Mouse (Mus musculus) kidney, adult 9 months (tissue): ENCODE results near the gene Glyctk.

ENCODE experiments used
- DNase-seq: peaks from one replicate; pipeline ENCODE4 v3.0.0; 2022

Gene Glyctk

GRCm38 (mm10) chr9:106158037-106158491 is at the start of gene Glyctk:
Glyctk (minus strand) TSS chr9:106158138.
- peak; percentile 92 for DNase-seq

- no peak for DNase-seq
These were observed 48.6 kb upstream of the Glyctk start for GRCm38 (mm10) chr9:106206515-106206914.

DNA sequence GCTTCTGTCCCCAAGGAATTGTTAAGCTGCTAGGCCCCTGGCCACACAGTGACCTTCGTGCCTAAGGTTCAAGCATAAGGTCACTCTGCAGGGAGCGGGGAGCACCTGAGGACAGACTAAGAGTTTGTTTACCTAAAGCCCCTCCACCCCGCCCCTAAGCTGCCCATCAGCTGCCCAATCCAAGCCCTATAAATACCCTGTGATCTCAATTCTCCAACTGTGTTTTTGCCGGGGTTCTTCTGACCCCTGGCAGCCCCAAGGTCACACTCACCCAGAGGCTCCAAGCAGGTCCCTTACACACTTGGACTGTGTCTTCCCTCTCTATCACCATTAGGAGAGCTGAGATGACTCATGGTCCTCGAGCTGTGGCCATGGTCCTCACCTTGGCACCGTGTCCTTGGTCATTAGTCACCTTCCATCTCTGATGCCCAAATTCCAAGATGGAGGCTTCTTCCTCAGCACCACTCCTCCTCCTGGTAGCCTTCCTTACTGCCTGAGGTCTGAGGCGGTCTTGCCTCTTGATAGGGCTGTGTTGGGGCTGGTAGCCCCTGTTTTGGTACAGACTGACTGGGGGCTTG is 47.9 kb upstream of the Glyctk start:
- no peak for DNase-seq

- DNase-seq, result no peak
These were observed 46.3 kb upstream of the Glyctk start for GRCm38 (mm10) chr9:106203990-106204851.

DNA sequence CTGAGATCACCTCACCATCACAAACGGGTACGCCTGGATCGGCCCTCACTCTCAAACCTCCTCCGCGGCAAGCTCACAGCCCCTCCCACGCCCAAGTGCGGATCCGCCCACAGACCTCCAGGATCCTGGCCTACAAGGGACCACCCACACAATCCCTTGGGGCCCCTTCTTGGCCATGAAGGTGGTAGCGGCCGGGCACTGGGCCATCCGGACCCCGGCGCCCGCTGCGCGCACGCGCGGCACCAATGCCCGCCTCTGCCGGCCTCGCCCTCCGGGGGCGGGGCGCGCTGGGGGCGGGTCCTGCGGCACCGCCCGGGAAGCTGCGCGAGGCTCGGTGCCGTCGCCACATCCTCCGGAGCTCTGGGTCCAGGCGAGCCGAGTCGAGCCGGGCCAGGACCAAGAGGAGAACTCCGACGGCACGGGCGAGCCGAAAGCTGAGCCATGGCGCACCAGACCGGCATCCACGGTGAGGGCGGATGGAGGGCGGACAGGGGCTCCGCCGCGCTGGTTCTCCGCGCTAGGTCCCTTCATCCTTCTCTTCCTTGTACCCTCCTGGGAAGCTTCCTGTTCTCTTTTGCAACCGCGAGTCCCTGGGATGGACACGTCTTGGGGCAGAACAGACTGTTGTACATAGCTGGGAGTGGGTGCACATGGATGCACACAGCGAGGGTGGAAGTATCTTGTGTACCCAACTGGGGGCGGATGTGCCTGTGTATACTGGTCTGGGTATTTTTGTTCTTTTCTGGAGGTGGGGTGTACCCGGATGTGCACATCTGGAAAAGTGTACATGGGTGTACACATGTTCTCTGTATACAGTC is 45.1 kb upstream of the Glyctk start, which contains the start of gene Twf2:
Gene Twf2, plus strand, starts transcription at position 290 of the 818 bp plus-strand sequence.
- DNase-seq, result peak; percentile 90

DNA sequence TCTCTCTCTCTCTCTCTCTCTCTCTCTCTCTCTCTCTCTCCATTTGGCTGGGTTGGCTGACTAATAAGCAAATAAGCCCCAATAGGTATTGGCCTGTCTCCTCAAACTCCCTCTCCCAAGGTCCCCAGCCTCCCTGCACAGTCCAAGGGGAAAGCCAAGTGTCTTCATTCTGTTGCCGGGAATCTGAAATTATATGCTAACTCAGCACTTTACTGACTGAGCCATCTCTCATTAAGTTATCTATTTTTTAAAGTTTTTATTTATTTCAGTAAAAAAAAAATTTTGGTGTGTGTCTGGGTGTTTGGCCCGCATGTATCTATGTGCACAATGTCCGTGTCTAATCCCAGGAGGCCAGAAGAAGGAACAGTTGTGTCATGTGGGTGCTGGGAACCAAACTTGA is 44.0 kb upstream of the Glyctk start:
- no peak for DNase-seq

- no peak for DNase-seq
These were observed 41.8 kb upstream of the Glyctk start, which contains the start of gene Ppm1m for GRCm38 (mm10) chr9:106199535-106200272. Ppm1m (minus strand) TSS chr9:106199746.

GRCm38 (mm10) chr9:106198962-106199458 is 41.1 kb upstream of the Glyctk start:
- DNase-seq, result peak; percentile 75

- DNase-seq, result no peak
These were observed 39.8 kb upstream of the Glyctk start for GRCm38 (mm10) chr9:106197732-106198131.

- DNase-seq, result no peak
These were observed 39.3 kb upstream of the Glyctk start for GRCm38 (mm10) chr9:106197081-106197713.

DNA sequence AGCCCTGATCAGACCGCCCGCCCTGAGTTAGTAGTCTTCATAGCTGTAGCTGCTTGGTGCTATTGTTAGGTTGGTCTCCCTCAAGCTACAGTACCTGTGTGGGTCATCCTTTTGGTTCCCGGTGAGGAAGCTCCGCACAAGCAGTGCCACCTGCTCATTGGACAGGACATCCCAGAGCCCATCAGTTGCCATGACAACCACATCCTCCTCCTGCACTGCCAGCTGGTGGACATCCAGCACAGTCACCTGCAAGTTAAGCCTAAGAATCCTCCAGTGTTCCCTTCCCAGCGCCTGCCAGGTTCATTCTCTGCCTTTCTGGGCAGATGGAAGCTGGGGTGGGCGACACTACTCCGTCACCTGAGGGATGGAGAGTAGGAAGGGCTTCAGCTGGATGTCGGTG is 37.8 kb upstream of the Glyctk start:
- DNase-seq, result no peak

- no peak for DNase-seq
These were observed 36.2 kb upstream of the Glyctk start for GRCm38 (mm10) chr9:106193930-106194807.

DNA sequence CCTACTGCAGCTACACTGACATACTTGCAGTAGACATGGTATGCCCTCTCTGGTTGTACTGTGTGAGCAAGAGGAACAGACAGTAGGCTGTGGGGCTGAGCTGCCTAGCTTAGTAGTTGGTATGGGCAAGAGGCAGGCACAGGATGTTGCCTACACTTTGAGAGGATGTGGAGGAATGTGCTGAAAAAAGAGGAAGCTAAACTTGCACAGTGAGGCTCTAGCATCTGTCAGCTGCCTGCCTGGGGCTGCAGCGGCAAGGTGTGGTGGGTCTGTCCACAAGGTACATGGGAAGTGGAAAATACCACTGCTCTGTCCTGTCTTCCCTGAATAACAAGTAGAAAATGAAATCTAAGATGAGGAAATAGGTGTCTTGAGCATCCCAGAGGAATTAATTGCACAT is 35.1 kb upstream of the Glyctk start:
- DNase-seq, result no peak

- DNase-seq, result no peak
These were observed 34.1 kb upstream of the Glyctk start for GRCm38 (mm10) chr9:106192024-106192423.

GRCm38 (mm10) chr9:106191355-106191754 is 33.4 kb upstream of the Glyctk start:
- DNase-seq, result no peak

DNA sequence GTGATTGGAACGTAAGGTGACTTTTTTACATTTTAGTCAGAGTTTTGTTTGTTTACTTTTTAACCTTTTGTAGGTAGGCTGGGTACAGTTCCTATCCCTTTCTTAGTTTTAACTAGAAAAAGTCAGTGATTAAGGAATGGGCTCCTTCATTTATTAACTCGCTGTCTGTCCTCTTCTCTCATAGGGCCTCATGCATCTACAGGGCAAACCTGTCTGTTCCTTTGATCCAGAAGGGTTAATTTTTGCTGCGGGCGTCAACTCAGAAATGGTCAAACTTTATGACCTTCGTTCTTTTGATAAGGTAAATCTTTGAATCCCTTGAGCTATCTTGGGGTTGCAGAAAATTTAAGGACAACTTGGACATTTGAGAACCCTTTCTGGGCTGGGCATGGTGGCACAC is 26.1 kb upstream of the Glyctk start:
- DNase-seq, result peak; percentile 82

DNA sequence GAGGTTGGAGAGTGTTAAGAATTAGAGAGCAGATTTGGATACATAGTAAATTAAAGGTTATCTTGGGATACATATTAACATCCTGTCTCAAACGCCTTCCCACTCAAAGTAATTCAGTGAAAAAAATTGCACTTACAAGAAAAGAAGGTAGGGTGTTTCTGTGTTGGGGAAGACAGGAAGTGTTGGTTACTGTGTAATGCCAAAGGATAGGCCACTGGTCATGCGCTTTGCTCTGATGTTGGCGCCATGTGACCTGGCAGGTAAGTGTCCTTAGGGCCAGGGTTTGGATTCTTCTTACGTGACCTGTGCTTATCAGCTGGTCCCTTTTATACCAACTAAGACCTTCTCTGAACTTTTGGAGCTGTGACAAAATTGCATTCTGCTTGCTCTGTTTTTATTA is 24.2 kb upstream of the Glyctk start:
- DNase-seq, result peak; percentile 51

DNA sequence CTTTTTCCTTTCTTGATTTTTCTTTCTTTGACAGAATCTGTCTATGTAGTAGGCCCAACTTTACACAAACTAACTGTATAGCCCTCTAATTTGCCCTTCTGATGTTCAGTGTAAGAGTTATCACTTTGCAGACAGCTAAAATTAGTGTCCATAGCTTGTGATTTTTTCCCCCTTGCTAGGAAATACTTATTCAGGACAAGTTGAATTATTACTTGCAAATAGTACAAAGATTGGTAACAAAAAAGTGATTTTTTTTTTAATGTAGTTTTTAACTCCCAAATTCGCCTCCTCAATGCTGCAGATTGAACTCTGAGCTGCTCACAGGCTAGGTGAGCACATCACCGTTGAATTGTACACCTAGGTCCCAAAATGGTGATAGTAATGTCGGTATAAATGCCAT is 22.0 kb upstream of the Glyctk start:
- no peak for DNase-seq

- DNase-seq, result no peak
These were observed 21.5 kb upstream of the Glyctk start for GRCm38 (mm10) chr9:106179454-106179853.

DNA sequence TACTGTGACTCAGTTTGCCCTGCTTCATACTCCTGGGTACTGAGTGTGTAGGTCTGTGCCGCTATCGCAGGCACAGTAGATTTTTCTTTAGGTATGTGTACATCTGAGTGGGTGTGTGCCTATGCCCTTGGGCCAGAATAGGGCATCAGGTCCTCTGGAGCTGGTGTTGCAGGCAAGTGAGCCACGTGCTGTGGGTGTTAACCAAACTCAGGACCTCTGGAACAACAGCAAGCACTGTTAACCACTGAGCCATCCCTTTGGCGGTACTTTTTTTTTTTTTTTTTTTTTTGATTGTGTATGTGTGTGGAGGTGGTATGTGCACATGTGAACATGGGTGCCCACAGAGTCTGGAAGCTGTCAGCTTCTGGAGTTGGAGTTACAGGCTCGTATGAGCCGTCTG is 19.9 kb upstream of the Glyctk start:
- no peak for DNase-seq

- no peak for DNase-seq
These were observed 18.8 kb upstream of the Glyctk start for GRCm38 (mm10) chr9:106176769-106177168.
